Mouse (Mus musculus) kidney, adult 18-20 months (tissue): ENCODE results near the gene Zfp14.

Experiments used
- DNase-seq: peaks from one replicate; pipeline ENCODE4 v3.0.0; 2021

The Zfp14 gene

GRCm38 (mm10) chr7:30050882-30051548 is at the start of gene Zfp14:
Gene Zfp14 (minus strand): TSS chr7:30051380.
- peak; percentile 89 for DNase-seq

DNA sequence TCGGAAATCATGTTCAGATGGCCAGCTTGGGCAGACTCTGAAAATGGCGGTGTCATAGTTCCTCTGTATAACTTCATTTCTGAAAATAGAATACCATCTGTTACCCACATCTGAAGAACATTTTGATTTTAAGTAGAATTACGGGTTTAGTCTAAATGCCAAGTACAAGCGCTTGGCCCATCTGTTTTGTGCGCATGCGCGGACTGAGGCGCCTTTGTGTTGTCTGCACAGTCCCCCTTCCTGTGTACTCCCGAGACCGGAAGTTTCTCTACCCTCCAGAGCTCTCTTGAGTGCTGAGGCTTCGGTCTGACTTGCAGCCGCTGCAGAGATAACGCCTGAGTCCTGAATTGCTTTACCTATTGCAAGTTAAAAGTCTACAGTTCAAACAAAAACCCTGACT is 48.1 kb upstream of the Zfp14 start:
- DNase-seq, result no peak

GRCm38 (mm10) chr7:30095551-30096125 is 44.5 kb upstream of the Zfp14 start:
- DNase-seq, result no peak

- DNase-seq, result peak; percentile 93
These were observed 43.7 kb upstream of the Zfp14 start, which contains the start of gene Zfp260 for GRCm38 (mm10) chr7:30094646-30095429. Gene Zfp260 (plus strand): TSS chr7:30094777.

DNA sequence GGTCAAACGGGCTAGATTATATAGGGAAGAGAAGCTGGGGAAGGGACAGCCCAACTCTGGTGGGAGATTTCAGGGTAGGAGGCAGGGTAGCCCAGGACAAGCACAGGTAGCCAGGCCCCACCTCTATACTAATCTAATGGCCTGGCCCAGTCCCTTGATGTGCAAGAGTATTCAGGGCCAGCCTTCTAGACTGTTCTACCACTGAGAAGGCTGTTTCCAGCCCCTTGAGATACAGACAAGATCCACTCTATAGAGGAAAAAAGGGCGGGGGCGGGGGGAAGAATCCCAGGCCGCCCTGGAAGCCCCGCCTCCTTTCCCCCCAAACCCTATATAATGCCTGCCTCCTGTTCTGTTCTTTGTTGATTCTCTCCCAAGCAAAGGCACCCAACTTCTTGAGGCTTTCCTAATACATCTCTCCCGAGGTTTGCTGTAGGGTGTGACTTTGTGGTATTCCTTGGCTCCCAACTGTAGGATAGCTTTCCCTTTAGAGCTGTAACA is 42.8 kb upstream of the Zfp14 start:
- DNase-seq, result no peak

- DNase-seq, result no peak
These were observed 41.5 kb upstream of the Zfp14 start for GRCm38 (mm10) chr7:30092666-30093065.

DNA sequence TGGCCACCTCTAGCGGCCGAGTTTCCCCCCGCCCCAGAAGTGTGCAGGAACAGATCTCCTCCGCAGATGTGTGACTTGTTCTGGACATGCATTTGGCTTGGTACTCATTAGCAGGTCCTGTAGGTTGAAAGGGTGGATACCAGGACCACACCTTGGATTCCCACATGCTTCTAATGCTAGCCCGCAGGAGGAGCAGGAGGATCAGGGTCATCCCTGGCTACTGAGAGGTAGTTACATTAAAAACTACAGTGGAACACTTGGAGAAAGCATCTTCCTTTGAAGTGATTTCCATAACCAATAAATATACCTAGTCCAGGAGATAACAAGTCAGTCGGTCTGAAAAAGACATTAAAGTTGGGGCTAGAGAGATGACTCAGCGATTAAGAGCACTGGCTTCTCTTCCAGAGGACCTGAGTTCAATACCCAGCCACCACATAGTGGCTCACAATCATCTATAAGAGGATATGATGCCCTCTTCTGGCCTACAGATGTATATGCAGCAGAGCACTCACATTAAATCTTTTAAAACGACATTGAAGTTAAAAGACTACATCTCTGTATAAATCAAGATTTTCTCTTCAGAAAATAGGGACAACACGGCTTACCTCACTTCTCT is 39.9 kb upstream of the Zfp14 start:
- no peak for DNase-seq

GRCm38 (mm10) chr7:30090092-30090969 is 39.2 kb upstream of the Zfp14 start, which contains the start of the genes Gm26920 and Zfp566:
Gene Gm26920 (minus strand): TSS chr7:30090410.
Gene Zfp566 (minus strand): TSS chr7:30090527.
- peak; percentile 96 for DNase-seq

DNA sequence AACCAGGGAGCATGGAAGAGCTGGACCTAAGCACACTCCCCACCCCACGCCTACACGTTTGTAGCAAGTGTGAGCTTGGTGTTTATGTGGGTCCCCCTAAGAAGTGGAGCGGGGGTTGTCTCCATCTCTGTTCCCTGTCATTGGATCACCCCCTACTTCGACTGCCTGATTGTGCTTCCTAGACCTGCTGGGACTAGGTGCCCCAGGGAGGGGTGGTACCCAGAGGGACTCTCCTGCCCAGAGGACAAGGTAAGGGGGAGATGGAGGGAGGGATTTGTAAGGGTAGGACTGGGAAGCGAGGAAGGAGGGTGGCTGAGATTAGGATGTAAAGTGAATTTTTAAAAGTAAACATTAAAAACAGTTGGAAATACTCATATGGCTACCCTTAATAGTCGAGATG is 38.2 kb upstream of the Zfp14 start:
- no peak for DNase-seq

GRCm38 (mm10) chr7:30086524-30086923 is 35.3 kb upstream of the Zfp14 start:
- no peak for DNase-seq

- DNase-seq, result peak; percentile 73
These were observed 21.2 kb upstream of the Zfp14 start, which contains the start of gene Zfp82 for GRCm38 (mm10) chr7:30072146-30073028. Gene Zfp82 (minus strand): TSS chr7:30072900.

GRCm38 (mm10) chr7:30064622-30065021 is 13.4 kb upstream of the Zfp14 start:
- DNase-seq, result no peak

GRCm38 (mm10) chr7:30062478-30062877 is 11.3 kb upstream of the Zfp14 start:
- peak; percentile 16 for DNase-seq

GRCm38 (mm10) chr7:30060341-30060740 is 9.2 kb upstream of the Zfp14 start:
- no peak for DNase-seq

DNA sequence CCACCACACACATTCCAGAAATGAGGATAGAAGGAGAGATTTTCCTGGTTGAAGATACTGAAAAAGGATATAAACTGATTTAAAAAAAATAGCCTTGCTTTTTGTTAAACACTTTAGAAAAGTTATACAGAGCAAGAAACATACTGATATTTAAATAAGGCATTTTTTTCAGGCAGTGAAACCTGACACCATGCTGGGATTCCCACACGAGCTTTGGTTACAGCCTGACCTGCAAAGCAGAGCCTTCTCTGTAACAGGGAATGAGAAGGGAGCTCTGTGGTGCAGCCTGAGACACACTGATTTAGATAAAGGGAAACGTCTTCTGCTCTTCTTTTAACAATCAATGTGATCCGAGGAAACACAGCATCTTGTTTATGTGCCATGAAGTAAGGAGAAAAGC is 2.4 kb upstream of the Zfp14 start:
- DNase-seq, result no peak

DNA sequence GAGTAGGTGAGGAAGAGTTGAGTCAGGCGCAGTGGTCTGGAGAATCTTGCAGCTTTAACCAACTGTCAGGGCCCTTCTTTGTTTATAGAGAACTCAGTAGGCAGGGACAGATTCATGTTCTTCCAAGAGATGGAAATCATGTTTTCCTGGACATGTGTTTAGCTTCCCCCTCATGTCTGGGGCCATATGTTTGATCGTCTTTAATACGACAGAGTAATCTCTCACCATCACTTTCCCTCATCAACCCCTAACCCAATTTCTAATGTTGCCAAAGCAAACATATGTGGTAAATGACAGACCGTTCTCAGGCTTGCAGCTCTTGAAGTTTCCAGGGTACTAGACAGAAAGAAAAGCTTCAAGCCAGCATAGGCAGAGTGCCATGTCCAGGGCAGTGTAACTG is 3.1 kb downstream of the Zfp14 start:
- DNase-seq, result no peak

GRCm38 (mm10) chr7:30044354-30044753 is 6.8 kb downstream of the Zfp14 start:
- no peak for DNase-seq

DNA sequence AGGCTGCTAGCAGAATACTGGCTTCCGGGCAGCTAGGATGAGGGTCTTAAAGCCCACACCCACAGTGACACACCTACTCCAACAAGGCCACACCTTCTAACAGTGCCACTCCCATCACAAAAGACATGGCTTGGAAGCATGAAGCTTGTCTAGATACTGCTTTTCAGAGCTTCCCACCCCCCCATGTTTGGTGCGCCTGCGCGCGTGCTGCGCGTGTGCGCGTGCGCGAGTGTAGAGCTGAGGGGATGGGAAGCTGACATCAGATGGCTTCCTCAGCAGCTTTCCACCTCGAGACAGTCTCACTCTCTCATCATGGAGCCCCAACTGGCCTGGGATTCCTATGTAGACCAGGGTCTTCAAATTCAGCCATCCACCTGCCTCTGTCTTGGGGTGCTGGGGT is 16.8 kb downstream of the Zfp14 start:
- no peak for DNase-seq

DNA sequence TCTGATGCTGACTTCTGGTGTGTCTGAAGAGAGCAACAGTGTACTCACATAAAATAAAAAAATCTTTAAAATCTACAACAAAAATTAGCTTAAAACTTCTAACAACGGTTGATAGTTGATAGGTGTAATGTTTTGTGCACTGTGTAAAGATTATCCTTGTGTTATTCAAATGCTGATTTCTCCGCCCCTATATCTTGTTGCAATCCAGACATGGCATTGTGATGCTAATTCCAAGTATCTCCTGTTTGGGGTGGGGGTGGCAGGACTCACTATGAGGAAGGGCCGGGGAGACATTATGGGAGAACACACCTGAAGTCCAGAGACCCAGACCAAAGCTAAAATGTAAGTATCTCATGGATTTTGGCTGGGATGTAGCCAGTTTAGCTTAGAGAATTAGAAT is 19.8 kb downstream of the Zfp14 start:
- no peak for DNase-seq

DNA sequence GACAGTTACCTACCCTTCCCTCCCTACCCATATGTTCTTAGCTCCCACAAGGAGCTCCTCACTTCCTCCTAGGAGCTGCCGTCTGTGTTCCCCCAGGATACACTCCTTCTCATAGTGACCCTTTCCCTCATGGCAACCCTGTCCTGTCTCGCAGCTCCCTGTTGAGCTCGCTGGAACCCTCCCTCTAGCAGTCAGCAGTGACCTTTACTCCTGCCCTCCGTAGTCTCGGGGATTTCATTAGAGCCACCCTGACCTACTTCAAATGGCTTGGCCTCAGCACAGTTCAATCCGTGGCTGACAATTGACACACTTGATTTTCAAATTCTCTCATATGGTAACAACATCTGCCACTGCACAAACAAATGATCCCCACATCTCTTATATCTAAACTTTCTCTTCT is 20.5 kb downstream of the Zfp14 start:
- no peak for DNase-seq

GRCm38 (mm10) chr7:30028572-30028971 is 22.6 kb downstream of the Zfp14 start:
- DNase-seq, result no peak
